Mouse (Mus musculus): ENCODE measurements around the gene 2410137M14Rik. TPM values are rescaled to one million over a fixed set of nuclear protein-coding genes. Genes with fewer than 3 reads are reported as not detected.

Gene 2410137M14Rik
- polyA plus RNA-seq, 1 experiment from 2014 or later = not detected

- no peak for ATAC-seq (replicated peaks; ENCODE audit: extremely low read depth, insufficient read depth, low FRiP score)
- WGBS = 70% methylated on average over 12 of the region's 12 CpGs
- Histone ChIP-seq H3K4me2 (ENCODE audit: low read depth, low read length) (no peak overlapping the region), H3K27me3 (ENCODE audit: control insufficient read depth, insufficient read depth, low read length) (no peaks in the 10 kb centered on the region), H3K36me3 (ENCODE audit: control insufficient read depth, insufficient read depth) (no peaks in the 10 kb centered on the region), H3K27ac (ENCODE audit: low read length) (no peak overlapping the region), H3K9me3 (replicated peaks; ENCODE audit: control insufficient read depth, low read length) (no peaks in the 10 kb centered on the region), H3K9ac (ENCODE audit: low read length) (no peak overlapping the region), H3K4me3 (ENCODE audit: low read length) (no peak overlapping the region), H3K4me1 (ENCODE audit: control insufficient read depth, insufficient read depth, low read length) (peaks cover 6% of the 10 kb centered on the region; the same call in 1 of the 2 replicates)
Observed at GRCm38 (mm10) chr17:36929236-36929932, 51.7 kb downstream of the 2410137M14Rik start.

Other genes with a start within 250 kb of the 2410137M14Rik start
- gene H2-M10.5, start 208.3 kb downstream of the 2410137M14Rik start, polyA plus RNA-seq (2015; fragmentation: Nextera tagmentation; extraction: Ambion mirVana) = not detected in 2 replicates
- not detected in 2 replicates for gene H2-M10.6, start 169.1 kb downstream of the 2410137M14Rik start, polyA plus RNA-seq (2015; fragmentation: Nextera tagmentation; extraction: Ambion mirVana)
- 23.5 and 23.7 TPM in 2 replicates for gene Trim26, start 144.1 kb downstream of the 2410137M14Rik start, polyA plus RNA-seq (2015; fragmentation: Nextera tagmentation; extraction: Ambion mirVana)
- 0.13 TPM in 1 of 2 replicates, not detected in the other for gene Trim15, start 114.0 kb downstream of the 2410137M14Rik start, polyA plus RNA-seq (2015; fragmentation: Nextera tagmentation; extraction: Ambion mirVana)
- gene Trim10, start 111.7 kb downstream of the 2410137M14Rik start, polyA plus RNA-seq (2015; fragmentation: Nextera tagmentation; extraction: Ambion mirVana) = 5.8 and 6.1 TPM in 2 replicates
- gene Trim40, start 91.1 kb downstream of the 2410137M14Rik start, polyA plus RNA-seq (2015; fragmentation: Nextera tagmentation; extraction: Ambion mirVana) = 0.11 TPM in 1 of 2 replicates, not detected in the other
- gene Trim31, start 83.1 kb downstream of the 2410137M14Rik start, polyA plus RNA-seq (2015; fragmentation: Nextera tagmentation; extraction: Ambion mirVana) = 0.13 TPM in 1 of 2 replicates, not detected in the other
- 0.22 and 0.40 TPM in 2 replicates for gene Rnf39, start 38.3 kb downstream of the 2410137M14Rik start, polyA plus RNA-seq (2015; fragmentation: Nextera tagmentation; extraction: Ambion mirVana)
- gene Ppp1r11, start 29.5 kb downstream of the 2410137M14Rik start, polyA plus RNA-seq (2015; fragmentation: Nextera tagmentation; extraction: Ambion mirVana) = 81.2 and 81.4 TPM in 2 replicates
- 41.6 and 43.7 TPM in 2 replicates for gene Znrd1, start 22.7 kb downstream of the 2410137M14Rik start, polyA plus RNA-seq (2015; fragmentation: Nextera tagmentation; extraction: Ambion mirVana)
- 7.8 and 9.3 TPM in 2 replicates for gene Znrd1as, start 22.6 kb downstream of the 2410137M14Rik start, polyA plus RNA-seq (2015; fragmentation: Nextera tagmentation; extraction: Ambion mirVana)
- gene H2-M5, start 8.3 kb upstream of the 2410137M14Rik start, polyA plus RNA-seq (2015; fragmentation: Nextera tagmentation; extraction: Ambion mirVana) = 0.30 and 0.37 TPM in 2 replicates
- gene Zfp57, start 19.9 kb upstream of the 2410137M14Rik start, polyA plus RNA-seq (2015; fragmentation: Nextera tagmentation; extraction: Ambion mirVana) = 30.3 and 31.9 TPM in 2 replicates
- not detected in 2 replicates for gene Mog, start 42.2 kb upstream of the 2410137M14Rik start, polyA plus RNA-seq (2015; fragmentation: Nextera tagmentation; extraction: Ambion mirVana)
- gene Gabbr1, start 64.7 kb upstream of the 2410137M14Rik start, polyA plus RNA-seq (2015; fragmentation: Nextera tagmentation; extraction: Ambion mirVana) = 3.7 and 4.1 TPM in 2 replicates
- gene Olfr90, start 107.3 kb upstream of the 2410137M14Rik start, polyA plus RNA-seq (2015; fragmentation: Nextera tagmentation; extraction: Ambion mirVana) = not detected in 2 replicates
- gene Olfr91, start 117.0 kb upstream of the 2410137M14Rik start, polyA plus RNA-seq (2015; fragmentation: Nextera tagmentation; extraction: Ambion mirVana) = not detected in 2 replicates
- not detected in 2 replicates for gene Olfr92, start 138.9 kb upstream of the 2410137M14Rik start, polyA plus RNA-seq (2015; fragmentation: Nextera tagmentation; extraction: Ambion mirVana)
- gene Olfr93, start 180.3 kb upstream of the 2410137M14Rik start, polyA plus RNA-seq (2015; fragmentation: Nextera tagmentation; extraction: Ambion mirVana) = not detected in 2 replicates
- gene Ubd, start 212.7 kb upstream of the 2410137M14Rik start, polyA plus RNA-seq (2015; fragmentation: Nextera tagmentation; extraction: Ambion mirVana) = 2.8 and 5.6 TPM in 2 replicates
- gene Olfr94, start 219.8 kb upstream of the 2410137M14Rik start, polyA plus RNA-seq (2015; fragmentation: Nextera tagmentation; extraction: Ambion mirVana) = not detected in 2 replicates
- not detected in 2 replicates for gene Olfr95, start 231.9 kb upstream of the 2410137M14Rik start, polyA plus RNA-seq (2015; fragmentation: Nextera tagmentation; extraction: Ambion mirVana)
- gene Olfr96, start 238.9 kb upstream of the 2410137M14Rik start, polyA plus RNA-seq (2015; fragmentation: Nextera tagmentation; extraction: Ambion mirVana) = not detected in 2 replicates